Mouse (Mus musculus) neural tube, embryonic 12.5 days (tissue): Measurements from ENCODE around the gene Slc44a3. TPM values are rescaled to one million over a fixed set of nuclear protein-coding genes. Genes with fewer than 3 reads are reported as not detected.

Experiments used
- ATAC-seq: fragments of 200-750 bp; cut with Nextera tagmentation; 2 replicates; pipeline ENCODE4 v1.8.0; 2017; ENCODE audit warnings: low read depth, mild to moderate bottlenecking, moderate TSS enrichment, moderate library complexity; ENCODE audit not compliant: low FRiP score
- H3K27ac ChIP-seq: fragments of 300-500 bp; sonication (generic); 2 replicates; pipeline ENCODE4 v1.5.1; 2016
- H3K27me3 ChIP-seq: fragments of 300-500 bp; sonication (generic); replicated peaks from 2 replicates; pipeline ENCODE4 v1.6.1; 2016; ENCODE audit warnings: mild to moderate bottlenecking
- H3K36me3 ChIP-seq: fragments of 300-500 bp; sonication (generic); 2 replicates; pipeline ENCODE4 v1.6.1; 2016; ENCODE audit warnings: mild to moderate bottlenecking
- H3K4me1 ChIP-seq: fragments of 300-500 bp; sonication (generic); 2 replicates; pipeline ENCODE4 v1.6.1; 2016
- H3K4me2 ChIP-seq: fragments of 300-500 bp; sonication (generic); replicated peaks from 2 replicates; pipeline ENCODE4 v1.6.1; 2016; ENCODE audit warnings: mild to moderate bottlenecking
- H3K4me3 ChIP-seq: fragments of 300-500 bp; sonication (generic); 2 replicates; pipeline ENCODE4 v1.5.1; 2016
- H3K9ac ChIP-seq: fragments of 300-500 bp; sonication (generic); 2 replicates; pipeline ENCODE4 v1.6.1; 2016; ENCODE audit warnings: mild to moderate bottlenecking
- H3K9me3 ChIP-seq: fragments of 300-500 bp; sonication (generic); 2 replicates; pipeline ENCODE4 v1.6.1; 2016; ENCODE audit warnings: mild to moderate bottlenecking
- WGBS: fragments of 180-500 bp; shearing (Covaris S2); methylation state at CpG from one replicate; pipeline ENCODE4 v1.1.7; 2016; 5-methylcytosine and 5-hydroxymethylcytosine counted together
- polyA plus RNA-seq: library from polyadenylated mRNA; unstranded; fragments of >200 nt; fragmentation: Nextera tagmentation; extraction: Ambion mirVana; gene quantifications from 2 replicates; pipeline ENCODE4 v1.2.1, GENCODE M21; 2016

Gene Slc44a3
- polyA plus RNA-seq, 1 experiment from 2014 or later: 0.53 TPM

GRCm38 (mm10) chr3:121517030-121517429 lies 15.2 kb downstream of the Slc44a3 start:
- Histone ChIP-seq H3K4me2 (no peak overlapping the region), H3K9me3 (no peaks in the 10 kb centered on the region), H3K9ac (no peak overlapping the region), H3K36me3 (no peaks in the 10 kb centered on the region), H3K27ac (no peak overlapping the region), H3K4me1 (no peaks in the 10 kb centered on the region), H3K27me3 (no peaks in the 10 kb centered on the region), H3K4me3 (no peak overlapping the region)
- no peak for ATAC-seq
- WGBS: 95% methylated on average over 8 of the region's 8 CpGs

- 65% methylated on average over 5 of the region's 5 CpGs for WGBS
- ATAC-seq: no peak
- H3K4me3 ChIP-seq: no peak overlapping the region
- no peaks in the 10 kb centered on the region for H3K36me3 ChIP-seq
- no peak overlapping the region for H3K9ac ChIP-seq
- no peaks in the 10 kb centered on the region for H3K4me1 ChIP-seq
- no peak overlapping the region for H3K4me2 ChIP-seq
- no peaks in the 10 kb centered on the region for H3K27me3 ChIP-seq
- no peaks in the 10 kb centered on the region for H3K9me3 ChIP-seq
- H3K27ac ChIP-seq: no peak overlapping the region
These were observed 23.1 kb downstream of the Slc44a3 start for GRCm38 (mm10) chr3:121509141-121509540.

- no peak for ATAC-seq
- Histone ChIP-seq H3K27ac (no peak overlapping the region), H3K27me3 (no peaks in the 10 kb centered on the region), H3K36me3 (no peaks in the 10 kb centered on the region), H3K4me3 (no peak overlapping the region), H3K9ac (no peak overlapping the region), H3K4me2 (no peak overlapping the region), H3K9me3 (no peaks in the 10 kb centered on the region), H3K4me1 (no peaks in the 10 kb centered on the region)
- WGBS: 93% methylated on average over 14 of the region's 14 CpGs
These were observed 24.5 kb downstream of the Slc44a3 start for GRCm38 (mm10) chr3:121507678-121508077.

GRCm38 (mm10) chr3:121506756-121507155 lies 25.4 kb downstream of the Slc44a3 start:
- no peak for ATAC-seq
- H3K27me3 ChIP-seq: no peaks in the 10 kb centered on the region
- H3K4me2 ChIP-seq: no peak overlapping the region
- H3K27ac ChIP-seq: no peak overlapping the region
- no peaks in the 10 kb centered on the region for H3K9me3 ChIP-seq
- WGBS: 79% methylated on average over 7 of the region's 7 CpGs
- H3K4me1 ChIP-seq: no peaks in the 10 kb centered on the region
- H3K4me3 ChIP-seq: no peak overlapping the region
- H3K9ac ChIP-seq: no peak overlapping the region
- no peaks in the 10 kb centered on the region for H3K36me3 ChIP-seq

- Histone ChIP-seq H3K4me2 (no peak overlapping the region), H3K4me3 (no peak overlapping the region), H3K4me1 (no peaks in the 10 kb centered on the region), H3K36me3 (no peaks in the 10 kb centered on the region), H3K27me3 (no peaks in the 10 kb centered on the region), H3K9ac (no peak overlapping the region), H3K27ac (no peak overlapping the region), H3K9me3 (no peaks in the 10 kb centered on the region)
- ATAC-seq: no peak
- WGBS: 89% methylated on average over 8 of the region's 8 CpGs
These were observed 26.0 kb downstream of the Slc44a3 start for GRCm38 (mm10) chr3:121506175-121506574.

DNA sequence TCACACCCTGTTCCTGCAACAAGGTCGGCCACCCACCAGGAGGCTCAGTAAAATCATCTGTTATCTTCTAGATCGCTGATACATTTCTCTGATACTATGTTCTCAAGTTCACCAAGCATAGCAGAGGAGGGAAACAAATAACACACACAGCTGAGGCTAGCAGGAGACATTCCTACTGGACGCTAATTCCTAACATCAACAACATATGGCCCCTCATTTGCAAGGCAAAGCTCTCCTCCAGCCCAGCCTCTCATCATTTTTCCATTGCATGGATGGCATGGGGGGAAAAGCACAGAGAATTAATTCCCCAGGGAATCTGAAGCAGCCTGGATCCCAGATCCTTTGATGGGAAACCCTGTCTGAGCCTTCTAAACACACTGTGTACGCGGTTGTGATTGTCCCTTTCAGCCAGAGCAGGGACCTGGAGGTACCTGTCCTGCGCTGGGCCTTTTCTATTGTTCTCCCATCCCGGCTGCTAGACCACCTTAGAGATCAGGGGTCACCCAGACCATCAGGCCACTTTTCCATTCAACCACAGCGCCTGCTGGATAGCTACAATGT lies 27.2 kb downstream of the Slc44a3 start:
- ATAC-seq: no peak
- H3K4me3 ChIP-seq: no peak overlapping the region
- no peaks in the 10 kb centered on the region for H3K27me3 ChIP-seq
- no peak overlapping the region for H3K4me2 ChIP-seq
- H3K4me1 ChIP-seq: no peaks in the 10 kb centered on the region
- no peaks in the 10 kb centered on the region for H3K36me3 ChIP-seq
- H3K27ac ChIP-seq: no peak overlapping the region
- H3K9me3 ChIP-seq: no peaks in the 10 kb centered on the region
- 73% methylated on average over 8 of the region's 8 CpGs for WGBS
- H3K9ac ChIP-seq: no peak overlapping the region

DNA sequence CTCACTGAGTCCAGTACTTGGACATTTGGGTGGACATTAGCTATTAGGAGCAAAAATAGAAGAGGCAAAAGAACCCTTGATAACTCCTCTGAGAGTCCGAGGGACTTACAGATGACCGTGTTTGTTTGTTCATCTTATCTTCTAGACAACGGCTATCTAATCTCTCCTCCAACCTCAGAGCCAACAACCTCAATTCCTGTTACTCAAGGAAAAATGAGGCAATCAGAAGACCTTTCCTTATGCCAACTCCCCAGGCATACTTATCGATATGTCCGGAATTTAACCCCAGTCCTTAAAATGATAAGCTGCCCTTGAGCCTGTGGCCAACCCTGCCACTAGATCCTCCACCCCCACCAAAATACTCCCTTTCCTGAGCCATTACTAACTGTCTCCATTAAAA lies 31.5 kb downstream of the Slc44a3 start:
- no peak overlapping the region for H3K4me3 ChIP-seq
- H3K36me3 ChIP-seq: no peaks in the 10 kb centered on the region
- no peak overlapping the region for H3K4me2 ChIP-seq
- H3K9me3 ChIP-seq: no peaks in the 10 kb centered on the region
- no peaks in the 10 kb centered on the region for H3K27me3 ChIP-seq
- no peaks in the 10 kb centered on the region for H3K4me1 ChIP-seq
- H3K27ac ChIP-seq: no peak overlapping the region
- no peak for ATAC-seq
- H3K9ac ChIP-seq: no peak overlapping the region
- 96% methylated on average over 5 of the region's 5 CpGs for WGBS

GRCm38 (mm10) chr3:121500225-121500624 lies 32.0 kb downstream of the Slc44a3 start:
- no peak overlapping the region for H3K27ac ChIP-seq
- no peaks in the 10 kb centered on the region for H3K36me3 ChIP-seq
- no peak for ATAC-seq
- H3K4me3 ChIP-seq: no peak overlapping the region
- H3K4me1 ChIP-seq: no peaks in the 10 kb centered on the region
- H3K27me3 ChIP-seq: no peaks in the 10 kb centered on the region
- 60% methylated on average over 10 of the region's 10 CpGs for WGBS
- H3K4me2 ChIP-seq: no peak overlapping the region
- H3K9ac ChIP-seq: no peak overlapping the region
- no peaks in the 10 kb centered on the region for H3K9me3 ChIP-seq

GRCm38 (mm10) chr3:121493997-121494421 lies 38.2 kb downstream of the Slc44a3 start:
- Histone ChIP-seq H3K4me3 (no peak overlapping the region), H3K27ac (no peak overlapping the region), H3K36me3 (no peaks in the 10 kb centered on the region), H3K4me1 (peaks cover 13% of the 10 kb centered on the region), H3K9me3 (no peaks in the 10 kb centered on the region), H3K9ac (no peak overlapping the region), H3K4me2 (no peak overlapping the region), H3K27me3 (no peaks in the 10 kb centered on the region)
- ATAC-seq: no peak
- 83% methylated on average over 7 of the region's 7 CpGs for WGBS

- H3K27ac ChIP-seq: no peak overlapping the region
- H3K4me2 ChIP-seq: no peak overlapping the region
- no peaks in the 10 kb centered on the region for H3K27me3 ChIP-seq
- no peak overlapping the region for H3K4me3 ChIP-seq
- no peak overlapping the region for H3K9ac ChIP-seq
- WGBS: 47% methylated on average over 5 of the region's 5 CpGs
- no peaks in the 10 kb centered on the region for H3K9me3 ChIP-seq
- ATAC-seq: no peak
- H3K4me1 ChIP-seq: peaks cover 13% of the 10 kb centered on the region
- H3K36me3 ChIP-seq: no peaks in the 10 kb centered on the region
These were observed 40.2 kb downstream of the Slc44a3 start for GRCm38 (mm10) chr3:121492026-121492425.

GRCm38 (mm10) chr3:121490941-121491340 lies 41.3 kb downstream of the Slc44a3 start:
- no peak overlapping the region for H3K4me3 ChIP-seq
- no peak for ATAC-seq
- H3K4me1 ChIP-seq: peaks cover 13% of the 10 kb centered on the region
- no peak overlapping the region for H3K27ac ChIP-seq
- 35% methylated on average over 5 of the region's 5 CpGs for WGBS
- H3K4me2 ChIP-seq: no peak overlapping the region
- H3K27me3 ChIP-seq: no peaks in the 10 kb centered on the region
- H3K9ac ChIP-seq: no peak overlapping the region
- H3K9me3 ChIP-seq: no peaks in the 10 kb centered on the region
- no peaks in the 10 kb centered on the region for H3K36me3 ChIP-seq

- Histone ChIP-seq H3K9me3 (no peaks in the 10 kb centered on the region), H3K4me3 (no peak overlapping the region), H3K27ac (no peak overlapping the region), H3K27me3 (no peaks in the 10 kb centered on the region), H3K9ac (no peak overlapping the region), H3K4me1 (peaks cover 13% of the 10 kb centered on the region), H3K4me2 (no peak overlapping the region), H3K36me3 (no peaks in the 10 kb centered on the region)
- ATAC-seq: 0 out of 2 replicates have a peak, but pooled peaks have one; percentile 34
- 62% methylated on average over 12 of the region's 12 CpGs for WGBS
These were observed 42.6 kb downstream of the Slc44a3 start for GRCm38 (mm10) chr3:121489462-121490118.

- 56% methylated on average over 2 of the region's 2 CpGs for WGBS
- no peak overlapping the region for H3K4me3 ChIP-seq
- H3K9me3 ChIP-seq: no peaks in the 10 kb centered on the region
- peaks cover 22% of the 10 kb centered on the region; the same call in 1 of the 2 replicates for H3K4me1 ChIP-seq
- no peak for ATAC-seq
- no peaks in the 10 kb centered on the region for H3K36me3 ChIP-seq
- no peaks in the 10 kb centered on the region for H3K27me3 ChIP-seq
- H3K9ac ChIP-seq: no peak overlapping the region
- no peak overlapping the region for H3K27ac ChIP-seq
- no peak overlapping the region for H3K4me2 ChIP-seq
These were observed 47.0 kb downstream of the Slc44a3 start for GRCm38 (mm10) chr3:121485201-121485600.
